Mouse (Mus musculus): Measurements from ENCODE around the gene Cpm. TPM values are rescaled to one million over a fixed set of nuclear protein-coding genes. Genes with fewer than 3 reads are reported as not detected.

The Cpm gene
- polyA plus RNA-seq, 1 experiment from 2014 or later: 55.7 TPM

DNA sequence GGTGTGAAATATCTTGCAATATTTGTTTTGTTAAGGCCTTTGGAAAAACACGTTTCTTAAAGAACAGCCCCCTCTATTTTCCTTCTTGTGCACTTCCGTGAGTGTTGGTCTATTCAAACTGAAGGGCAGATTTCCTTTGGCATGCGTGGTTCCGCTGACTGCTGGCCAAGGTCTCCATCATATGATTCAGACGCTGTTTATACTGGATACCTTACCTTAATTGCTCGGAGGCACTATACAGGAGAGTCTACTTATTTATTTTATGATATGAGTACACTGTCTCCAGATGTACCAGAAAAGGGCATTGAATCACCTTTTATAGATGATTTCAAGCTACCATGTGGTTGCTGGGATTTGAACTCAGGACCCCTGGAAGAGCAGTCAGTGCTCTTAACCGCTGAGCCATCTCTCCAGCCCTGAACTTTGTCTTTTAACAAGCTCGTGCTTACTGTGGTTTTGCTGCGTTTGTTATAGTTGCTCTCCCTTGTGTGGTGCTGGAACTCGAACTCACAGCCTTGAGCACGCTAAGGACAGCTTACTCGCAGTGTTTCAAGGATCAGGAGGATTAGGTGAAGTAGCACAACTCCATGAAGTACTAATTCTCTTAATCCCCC, 20.8 kb downstream of the Cpm start:
- no peak overlapping the region for H3K27ac ChIP-seq (ENCODE audit: low read depth, low read length)
- H3K9ac ChIP-seq (ENCODE audit: low read depth, low read length): no peak overlapping the region
- no peaks in the 10 kb centered on the region for H3K4me1 ChIP-seq (replicated peaks; ENCODE audit: control insufficient read depth, insufficient read depth, low read length)
- 82% methylated on average over 12 of the region's 12 CpGs for WGBS
- no peak overlapping the region for H3K4me3 ChIP-seq (ENCODE audit: low read depth, low read length)
- no peaks in the 10 kb centered on the region for H3K27me3 ChIP-seq (replicated peaks; ENCODE audit: control insufficient read depth, insufficient read depth, low read length)
- no peaks in the 10 kb centered on the region for H3K9me3 ChIP-seq (ENCODE audit: control insufficient read depth, low read length)
- H3K4me2 ChIP-seq: no peak overlapping the region
- no peak for ATAC-seq (replicated peaks; ENCODE audit: low FRiP score)
- H3K36me3 ChIP-seq (ENCODE audit: control insufficient read depth, insufficient read depth, low read length): no peaks in the 10 kb centered on the region
- DNase-seq (ENCODE audit: low spot score): no peak

DNA sequence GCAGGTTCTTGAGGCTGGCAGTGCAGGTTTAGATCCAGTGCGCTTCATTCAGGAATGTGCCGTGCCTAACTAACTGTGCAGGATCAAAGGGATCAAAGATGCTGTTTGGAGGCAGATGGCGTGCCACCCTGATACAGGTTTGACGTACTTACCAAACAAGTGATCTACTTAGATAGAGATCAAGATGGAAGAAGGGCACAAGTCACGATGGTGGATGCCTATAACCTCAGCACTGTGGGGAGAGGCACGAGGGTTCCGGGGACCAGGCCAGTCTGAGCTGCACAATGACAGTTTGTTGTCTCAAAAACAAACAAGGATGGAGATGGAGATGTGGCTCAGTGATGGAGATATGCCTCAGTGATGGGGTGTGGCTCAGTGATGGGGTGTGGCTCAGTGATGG, 21.4 kb downstream of the Cpm start:
- Histone ChIP-seq H3K4me3 (ENCODE audit: low read depth, low read length) (no peak overlapping the region), H3K27ac (ENCODE audit: low read depth, low read length) (no peak overlapping the region), H3K36me3 (ENCODE audit: control insufficient read depth, insufficient read depth, low read length) (no peaks in the 10 kb centered on the region), H3K9me3 (ENCODE audit: control insufficient read depth, low read length) (no peaks in the 10 kb centered on the region), H3K4me1 (replicated peaks; ENCODE audit: control insufficient read depth, insufficient read depth, low read length) (no peaks in the 10 kb centered on the region), H3K9ac (ENCODE audit: low read depth, low read length) (no peak overlapping the region), H3K4me2 (no peak overlapping the region), H3K27me3 (replicated peaks; ENCODE audit: control insufficient read depth, insufficient read depth, low read length) (no peaks in the 10 kb centered on the region)
- no peak for DNase-seq (ENCODE audit: low spot score)
- no peak for ATAC-seq (replicated peaks; ENCODE audit: low FRiP score)
- 84% methylated on average over 7 of the region's 7 CpGs for WGBS

DNA sequence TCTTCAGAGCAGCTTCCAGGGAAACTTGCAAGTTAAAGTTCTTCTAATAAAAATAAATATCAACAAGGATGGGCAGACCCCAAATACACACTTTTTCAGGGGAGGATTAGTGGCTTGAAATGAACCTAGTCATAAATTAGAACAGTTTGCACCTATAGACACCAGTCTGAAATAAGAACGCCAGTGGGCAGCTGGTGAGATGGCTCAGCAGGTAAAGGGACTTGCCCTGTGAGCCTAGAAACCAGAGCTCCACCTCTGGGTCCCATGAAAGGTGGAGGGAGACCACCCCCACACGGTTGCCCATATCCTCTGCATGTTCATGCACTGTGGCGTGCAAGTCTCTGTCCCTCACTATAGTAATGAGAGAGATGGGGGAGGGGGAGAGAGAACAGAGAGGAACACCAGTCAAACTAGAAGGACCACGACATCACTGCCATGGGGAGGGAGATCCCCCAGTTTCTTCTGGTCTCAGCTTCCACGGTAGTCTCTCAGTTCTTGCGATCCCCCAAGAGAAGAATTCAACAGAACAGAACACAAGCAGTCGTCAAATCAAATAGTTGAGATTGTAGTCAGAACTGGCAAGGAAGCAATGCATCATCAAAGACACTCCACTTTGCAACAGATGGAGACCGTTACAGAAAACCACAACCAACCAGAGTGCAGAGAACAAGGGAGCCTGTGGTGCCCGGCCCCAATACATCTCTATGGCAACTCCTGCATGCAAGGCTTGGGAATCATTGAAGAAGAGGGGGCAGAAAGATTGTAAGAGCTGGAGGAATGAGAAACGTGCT, 22.5 kb downstream of the Cpm start:
- DNase-seq (ENCODE audit: low spot score) (no peak), ATAC-seq (replicated peaks; ENCODE audit: low FRiP score) (no peak)
- Histone ChIP-seq H3K4me2 (no peak overlapping the region), H3K36me3 (ENCODE audit: control insufficient read depth, insufficient read depth, low read length) (no peaks in the 10 kb centered on the region), H3K9me3 (ENCODE audit: control insufficient read depth, low read length) (no peaks in the 10 kb centered on the region), H3K4me3 (ENCODE audit: low read depth, low read length) (no peak overlapping the region), H3K27me3 (replicated peaks; ENCODE audit: control insufficient read depth, insufficient read depth, low read length) (no peaks in the 10 kb centered on the region), H3K27ac (ENCODE audit: low read depth, low read length) (no peak overlapping the region), H3K9ac (ENCODE audit: low read depth, low read length) (no peak overlapping the region), H3K4me1 (replicated peaks; ENCODE audit: control insufficient read depth, insufficient read depth, low read length) (no peaks in the 10 kb centered on the region)
- WGBS: 70% methylated on average over 10 of the region's 10 CpGs

DNA sequence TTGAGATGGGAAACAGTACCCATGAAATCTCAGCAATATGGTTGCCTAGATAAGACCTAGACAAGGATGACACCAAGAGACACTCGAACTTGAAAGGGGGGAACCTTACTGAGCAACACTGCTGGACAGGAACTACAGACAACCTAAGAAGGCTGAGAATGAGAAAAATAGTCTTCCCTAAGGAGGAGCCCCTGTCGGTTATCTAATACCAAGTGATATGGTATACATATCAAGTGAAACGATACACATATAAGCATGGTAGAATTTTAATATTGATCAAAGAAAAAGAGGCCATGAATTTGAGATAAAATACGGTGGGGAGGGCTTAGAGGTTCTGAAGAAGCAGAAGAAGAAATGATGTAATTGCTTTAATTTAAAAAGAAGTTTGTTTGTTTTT, 23.1 kb downstream of the Cpm start:
- no peak overlapping the region for H3K27ac ChIP-seq (ENCODE audit: low read depth, low read length)
- DNase-seq (ENCODE audit: low spot score) (no peak), ATAC-seq (replicated peaks; ENCODE audit: low FRiP score) (no peak)
- H3K27me3 ChIP-seq (replicated peaks; ENCODE audit: control insufficient read depth, insufficient read depth, low read length): no peaks in the 10 kb centered on the region
- H3K9ac ChIP-seq (ENCODE audit: low read depth, low read length): no peak overlapping the region
- H3K4me2 ChIP-seq: no peak overlapping the region
- no peaks in the 10 kb centered on the region for H3K36me3 ChIP-seq (ENCODE audit: control insufficient read depth, insufficient read depth, low read length)
- H3K4me3 ChIP-seq (ENCODE audit: low read depth, low read length): no peak overlapping the region
- H3K9me3 ChIP-seq (ENCODE audit: control insufficient read depth, low read length): no peaks in the 10 kb centered on the region
- H3K4me1 ChIP-seq (replicated peaks; ENCODE audit: control insufficient read depth, insufficient read depth, low read length): no peaks in the 10 kb centered on the region
- 78% methylated on average over 4 of the region's 4 CpGs for WGBS

DNA sequence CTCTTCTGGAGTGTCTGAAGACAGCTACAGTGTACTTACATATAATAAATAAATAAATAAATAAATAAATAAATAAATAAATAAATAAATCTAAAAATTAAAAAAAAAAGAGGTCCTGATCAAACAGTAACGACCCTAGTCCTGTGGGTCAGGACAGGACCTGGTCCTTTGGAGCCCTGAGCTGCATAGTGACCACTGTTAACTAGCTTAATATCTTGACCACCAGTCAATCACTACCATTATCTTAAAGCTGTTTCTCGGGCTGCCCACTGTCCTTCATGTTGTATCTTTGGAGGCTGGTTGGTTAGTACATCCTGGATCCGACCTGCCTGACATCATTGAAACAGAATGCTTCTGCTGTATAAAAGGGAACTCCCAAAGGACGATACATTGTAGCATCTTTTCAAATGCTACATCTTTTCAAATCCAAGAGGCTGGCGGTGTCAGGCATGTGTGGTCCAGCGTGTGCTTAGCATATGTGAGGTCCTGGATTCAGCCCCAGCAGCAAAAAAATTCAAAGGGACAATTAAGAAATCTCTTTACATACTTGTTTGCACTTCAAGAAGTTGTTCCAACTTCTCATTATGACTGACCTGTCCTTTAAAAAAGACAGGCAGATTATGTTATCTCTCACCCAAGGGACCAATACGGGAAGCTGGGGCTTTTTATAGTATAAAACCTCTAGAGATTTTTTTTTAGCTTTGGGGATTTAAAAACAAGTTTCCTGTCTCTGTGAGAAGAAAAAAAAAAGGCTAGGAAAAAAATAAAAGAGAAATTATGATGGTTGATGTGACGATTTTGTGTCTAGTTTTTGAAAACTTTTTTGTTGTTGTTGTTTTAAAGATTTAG, 23.9 kb downstream of the Cpm start:
- no peaks in the 10 kb centered on the region for H3K36me3 ChIP-seq (ENCODE audit: control insufficient read depth, insufficient read depth, low read length)
- DNase-seq (ENCODE audit: low spot score): no peak
- no peak overlapping the region for H3K9ac ChIP-seq (ENCODE audit: low read depth, low read length)
- 75% methylated on average over 8 of the region's 8 CpGs for WGBS
- no peaks in the 10 kb centered on the region for H3K9me3 ChIP-seq (ENCODE audit: control insufficient read depth, low read length)
- H3K4me2 ChIP-seq: no peak overlapping the region
- H3K4me3 ChIP-seq (ENCODE audit: low read depth, low read length): no peak overlapping the region
- no peak for ATAC-seq (replicated peaks; ENCODE audit: low FRiP score)
- H3K27ac ChIP-seq (ENCODE audit: low read depth, low read length): no peak overlapping the region
- no peaks in the 10 kb centered on the region for H3K27me3 ChIP-seq (replicated peaks; ENCODE audit: control insufficient read depth, insufficient read depth, low read length)
- H3K4me1 ChIP-seq (replicated peaks; ENCODE audit: control insufficient read depth, insufficient read depth, low read length): no peaks in the 10 kb centered on the region

DNA sequence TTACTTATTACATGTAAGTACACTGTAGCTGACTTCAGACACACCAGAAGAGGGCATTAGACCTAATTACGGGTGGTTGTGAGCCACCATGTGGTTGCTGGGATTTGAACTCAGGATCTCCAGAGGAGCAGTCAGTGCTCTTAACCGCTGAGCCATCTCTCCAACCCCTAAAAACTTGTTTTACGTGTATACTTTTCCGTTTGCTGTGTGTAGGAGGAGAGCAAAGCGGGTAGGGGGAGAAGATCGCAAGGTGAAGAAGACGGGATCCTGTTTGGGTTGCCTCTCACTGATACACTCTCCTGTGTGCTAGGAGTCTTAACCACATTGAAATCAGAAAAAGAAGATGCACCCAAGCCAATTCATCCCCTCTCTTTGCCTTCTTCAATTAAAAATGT, 24.5 kb downstream of the Cpm start:
- ATAC-seq (replicated peaks; ENCODE audit: low FRiP score) (no peak), DNase-seq (ENCODE audit: low spot score) (no peak)
- no peaks in the 10 kb centered on the region for H3K36me3 ChIP-seq (ENCODE audit: control insufficient read depth, insufficient read depth, low read length)
- no peak overlapping the region for H3K27ac ChIP-seq (ENCODE audit: low read depth, low read length)
- no peaks in the 10 kb centered on the region for H3K4me1 ChIP-seq (replicated peaks; ENCODE audit: control insufficient read depth, insufficient read depth, low read length)
- H3K4me3 ChIP-seq (ENCODE audit: low read depth, low read length): no peak overlapping the region
- H3K4me2 ChIP-seq: no peak overlapping the region
- no peaks in the 10 kb centered on the region for H3K9me3 ChIP-seq (ENCODE audit: control insufficient read depth, low read length)
- WGBS: 82% methylated on average over 7 of the region's 7 CpGs
- no peaks in the 10 kb centered on the region for H3K27me3 ChIP-seq (replicated peaks; ENCODE audit: control insufficient read depth, insufficient read depth, low read length)
- H3K9ac ChIP-seq (ENCODE audit: low read depth, low read length): no peak overlapping the region

DNA sequence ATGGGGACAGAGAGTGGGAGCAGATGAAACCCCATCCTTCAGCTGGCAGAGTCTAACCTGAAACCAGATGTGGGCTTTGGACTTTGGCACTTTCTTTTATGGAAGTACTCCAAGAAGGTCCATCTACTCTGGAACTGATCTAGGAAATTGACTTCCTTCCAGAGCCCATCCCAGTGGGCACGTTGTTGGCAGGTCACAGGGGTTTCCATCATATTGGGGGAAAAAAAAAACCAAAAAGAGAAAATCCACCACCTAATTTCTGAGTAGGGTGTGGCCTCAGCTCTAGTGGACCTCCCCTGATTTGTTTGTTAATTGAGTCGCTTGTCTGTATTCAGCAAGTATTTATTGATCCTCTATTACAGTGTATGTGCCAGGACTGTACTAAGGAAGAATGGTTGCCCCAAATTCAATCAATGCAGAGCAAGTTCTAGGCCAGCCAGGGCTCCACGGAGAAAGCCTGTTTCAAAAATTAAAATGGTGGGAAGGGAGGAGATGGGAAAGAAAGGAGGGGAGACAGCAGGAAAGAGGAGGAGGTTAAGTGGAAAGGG, 25.4 kb downstream of the Cpm start:
- WGBS: 74% methylated on average over 3 of the region's 3 CpGs
- no peak overlapping the region for H3K27ac ChIP-seq (ENCODE audit: low read depth, low read length)
- H3K27me3 ChIP-seq (replicated peaks; ENCODE audit: control insufficient read depth, insufficient read depth, low read length): no peaks in the 10 kb centered on the region

DNA sequence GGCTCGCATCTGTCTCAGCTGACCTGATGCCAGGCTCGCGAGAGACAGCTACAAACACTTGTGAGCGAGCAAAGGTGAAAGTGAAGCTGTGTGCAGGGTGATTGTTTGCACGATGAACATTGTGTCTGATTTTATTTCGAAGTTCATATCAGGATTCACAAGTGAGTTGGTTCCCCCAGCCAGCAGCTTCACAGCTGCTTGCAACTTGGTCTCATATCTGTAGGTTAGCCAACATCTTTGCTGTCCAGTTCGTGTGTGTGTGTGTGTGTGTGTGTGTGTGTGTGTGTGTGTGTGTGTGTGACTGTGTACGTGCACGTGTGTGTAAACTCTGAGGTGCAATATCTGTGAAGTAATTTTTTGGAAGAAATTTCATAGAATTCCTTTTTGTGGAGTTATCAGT, 26.2 kb downstream of the Cpm start:
- DNase-seq (ENCODE audit: low spot score) (no peak), ATAC-seq (replicated peaks; ENCODE audit: low FRiP score) (no peak)
- H3K4me1 ChIP-seq (replicated peaks; ENCODE audit: control insufficient read depth, insufficient read depth, low read length): no peaks in the 10 kb centered on the region
- 86% methylated on average over 9 of the region's 9 CpGs for WGBS
- no peak overlapping the region for H3K9ac ChIP-seq (ENCODE audit: low read depth, low read length)
- H3K9me3 ChIP-seq (ENCODE audit: control insufficient read depth, low read length): no peaks in the 10 kb centered on the region
- H3K27me3 ChIP-seq (replicated peaks; ENCODE audit: control insufficient read depth, insufficient read depth, low read length): no peaks in the 10 kb centered on the region
- H3K4me3 ChIP-seq (ENCODE audit: low read depth, low read length): no peak overlapping the region
- no peaks in the 10 kb centered on the region for H3K36me3 ChIP-seq (ENCODE audit: control insufficient read depth, insufficient read depth, low read length)
- H3K4me2 ChIP-seq: no peak overlapping the region
- H3K27ac ChIP-seq (ENCODE audit: low read depth, low read length): no peak overlapping the region

More for the DNA sequence above, 25.4 kb downstream of the Cpm start:
- Histone ChIP-seq H3K9ac (ENCODE audit: low read depth, low read length) (no peak overlapping the region), H3K4me2 (no peak overlapping the region), H3K9me3 (ENCODE audit: control insufficient read depth, low read length) (no peaks in the 10 kb centered on the region), H3K4me1 (replicated peaks; ENCODE audit: control insufficient read depth, insufficient read depth, low read length) (no peaks in the 10 kb centered on the region), H3K36me3 (ENCODE audit: control insufficient read depth, insufficient read depth, low read length) (no peaks in the 10 kb centered on the region), H3K4me3 (ENCODE audit: low read depth, low read length) (no peak overlapping the region)
- no peak for DNase-seq (ENCODE audit: low spot score)
- no peak for ATAC-seq (replicated peaks; ENCODE audit: low FRiP score)
